Mouse (Mus musculus) embryonic facial prominence, embryonic 15.5 days (tissue): ENCODE measurements around the gene Olfr159. TPM values are rescaled to one million over a fixed set of nuclear protein-coding genes. Genes with fewer than 3 reads are reported as not detected.

Experiments used
- ATAC-seq: fragments of 200-750 bp; cut with Nextera tagmentation; 2 replicates; pipeline ENCODE4 v1.8.0; 2017; ENCODE audit warnings: low read depth, moderate TSS enrichment; ENCODE audit not compliant: insufficient number of reproducible peaks, low FRiP score, low TSS enrichment
- H3K27ac ChIP-seq: fragments of 300-500 bp; sonication (generic); replicated peaks from 2 replicates; pipeline ENCODE4 v1.5.1; 2015; ENCODE audit warnings: mild to moderate bottlenecking, inconsistent platforms
- H3K27me3 ChIP-seq: fragments of 300-500 bp; sonication (generic); 2 replicates; pipeline ENCODE4 v1.6.1; 2015; ENCODE audit warnings: inconsistent platforms
- H3K36me3 ChIP-seq: fragments of 300-500 bp; sonication (generic); 2 replicates; pipeline ENCODE4 v1.6.1; 2015; ENCODE audit warnings: mild to moderate bottlenecking, inconsistent platforms
- H3K4me1 ChIP-seq: fragments of 300-500 bp; sonication (generic); 2 replicates; pipeline ENCODE4 v1.6.1; 2015; ENCODE audit warnings: inconsistent platforms
- H3K4me2 ChIP-seq: fragments of 300-500 bp; sonication (generic); replicated peaks from 2 replicates; pipeline ENCODE4 v1.6.1; 2015; ENCODE audit warnings: mild to moderate bottlenecking, inconsistent platforms
- H3K4me3 ChIP-seq: fragments of 300-500 bp; sonication (generic); replicated peaks from 2 replicates; pipeline ENCODE4 v1.5.1; 2015; ENCODE audit warnings: mild to moderate bottlenecking, inconsistent platforms
- H3K9ac ChIP-seq: fragments of 300-500 bp; sonication (generic); 2 replicates; pipeline ENCODE4 v1.6.1; 2015; ENCODE audit warnings: inconsistent platforms
- H3K9me3 ChIP-seq: fragments of 300-500 bp; sonication (generic); replicated peaks from 2 replicates; pipeline ENCODE4 v1.6.1; 2016; ENCODE audit warnings: inconsistent platforms
- WGBS: fragments of 180-500 bp; shearing (Covaris S2); methylation state at CpG from one replicate; pipeline ENCODE4 v1.1.7; 2015; 5-methylcytosine and 5-hydroxymethylcytosine counted together
- polyA plus RNA-seq: library from polyadenylated mRNA; unstranded; fragments of >200 nt; fragmentation: Nextera tagmentation; extraction: Ambion mirVana; gene quantifications from 2 replicates; pipeline ENCODE4 v1.2.1, GENCODE M21; 2015

The Olfr159 gene
- polyA plus RNA-seq, 1 experiment from 2014 or later: not detected

DNA sequence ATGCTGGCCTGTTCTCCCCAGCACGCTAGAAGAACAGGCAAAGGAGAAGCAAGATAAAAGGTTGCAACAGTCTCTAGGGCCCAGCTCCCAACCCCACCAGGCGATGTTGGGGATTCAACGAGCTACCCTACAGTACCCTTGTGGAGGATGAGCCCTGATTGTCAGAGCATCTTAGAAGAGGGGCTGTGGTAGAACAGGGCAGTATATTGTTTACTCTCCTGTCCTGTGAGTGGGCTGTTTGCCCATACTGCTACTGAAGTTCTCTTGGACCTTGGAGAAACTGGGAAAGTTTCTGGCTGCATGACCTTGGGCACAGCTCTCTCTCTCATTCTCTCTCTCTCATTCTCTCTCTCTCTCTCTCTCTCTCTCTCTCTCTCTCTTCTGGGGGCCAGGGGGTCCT, 41.7 kb downstream of the Olfr159 start:
- Histone ChIP-seq H3K4me1 (peaks cover 37% of the 10 kb centered on the region), H3K36me3 (no peaks in the 10 kb centered on the region), H3K9ac (no peak overlapping the region), H3K27ac (peak overlapping the region; percentile 22; the same call in 1 of the 2 replicates), H3K4me2 (no peak overlapping the region), H3K27me3 (no peaks in the 10 kb centered on the region), H3K9me3 (no peaks in the 10 kb centered on the region), H3K4me3 (no peak overlapping the region)
- ATAC-seq: no peak
- WGBS: 59% methylated on average over 3 of the region's 3 CpGs

DNA sequence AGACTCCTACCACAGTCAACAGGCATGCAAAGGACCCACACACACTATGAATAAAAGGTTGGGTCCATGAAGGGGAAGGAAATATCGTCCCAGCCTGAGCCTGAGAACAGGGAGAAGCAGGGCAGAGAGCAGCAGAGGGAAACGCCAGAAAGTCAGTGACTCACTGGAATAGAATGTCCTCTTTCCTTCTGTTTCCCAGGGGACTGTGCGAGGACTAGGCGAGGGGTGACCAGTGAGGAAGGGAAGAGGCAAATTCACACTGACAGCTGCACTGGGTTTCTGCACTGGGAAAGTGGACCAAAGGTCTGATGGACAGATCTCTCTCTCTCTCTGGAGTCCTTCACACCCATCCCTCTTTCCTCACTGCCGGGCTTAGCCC, 42.2 kb downstream of the Olfr159 start:
- Histone ChIP-seq H3K4me3 (no peak overlapping the region), H3K4me1 (peaks cover 37% of the 10 kb centered on the region)
- 31% methylated on average over 4 of the region's 5 CpGs for WGBS

DNA sequence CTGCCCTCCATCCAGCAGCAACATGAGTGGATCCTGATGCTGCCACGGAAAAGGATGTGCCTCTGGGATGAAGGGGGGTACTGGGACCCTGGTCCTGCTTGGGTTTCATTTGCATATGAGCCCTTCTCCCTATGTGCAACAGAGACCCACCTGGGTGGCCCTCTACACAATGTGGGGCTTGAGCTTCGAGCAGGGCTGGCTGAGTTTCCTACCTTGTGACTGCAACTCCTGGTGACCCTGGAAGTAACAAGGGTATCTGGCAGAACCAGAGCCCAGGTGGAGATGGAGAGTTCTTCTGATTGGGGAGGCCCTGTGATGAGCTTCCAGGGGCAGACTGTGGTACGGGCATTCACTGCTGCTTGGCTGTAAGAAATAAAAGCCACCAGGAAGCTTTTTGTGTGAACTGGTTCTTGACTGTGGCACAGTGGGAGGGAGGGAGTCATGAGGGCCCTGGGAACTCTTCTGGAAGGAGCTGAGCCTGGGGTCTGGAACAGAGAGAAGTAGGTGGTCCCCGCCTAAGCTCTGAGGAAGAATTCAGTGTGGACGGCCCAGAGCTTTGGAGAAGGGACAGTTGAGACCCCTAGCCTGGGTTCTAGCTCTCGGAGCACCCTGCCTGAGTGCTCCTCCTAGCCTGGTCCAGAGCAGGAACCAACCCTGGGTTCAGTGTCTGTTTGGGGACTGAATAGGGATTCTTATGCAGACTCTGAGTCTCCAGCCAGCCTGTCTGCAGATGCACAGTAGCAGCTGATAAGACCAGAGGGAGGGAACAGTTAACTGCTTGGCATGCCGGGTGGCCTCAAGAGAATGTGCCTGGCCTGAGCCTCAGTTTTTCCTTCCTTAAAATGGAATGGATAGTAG, 42.9 kb downstream of the Olfr159 start:
- Histone ChIP-seq H3K9ac (no peak overlapping the region), H3K27ac (peak overlapping the region; percentile 23; the same call in 1 of the 2 replicates), H3K9me3 (no peaks in the 10 kb centered on the region), H3K4me1 (peaks cover 37% of the 10 kb centered on the region), H3K27me3 (no peaks in the 10 kb centered on the region), H3K4me3 (no peak overlapping the region), H3K4me2 (no peak overlapping the region), H3K36me3 (no peaks in the 10 kb centered on the region)
- ATAC-seq: no peak
- 75% methylated on average over 7 of the region's 7 CpGs for WGBS

More for the DNA sequence above, 42.2 kb downstream of the Olfr159 start:
- Histone ChIP-seq H3K9me3 (no peaks in the 10 kb centered on the region), H3K27ac (peak overlapping the region; percentile 23; the same call in 1 of the 2 replicates), H3K9ac (no peak overlapping the region), H3K4me2 (no peak overlapping the region), H3K36me3 (no peaks in the 10 kb centered on the region), H3K27me3 (no peaks in the 10 kb centered on the region)
- ATAC-seq: 0 out of 2 replicates have a peak, but pooled peaks have one; percentile 3

DNA sequence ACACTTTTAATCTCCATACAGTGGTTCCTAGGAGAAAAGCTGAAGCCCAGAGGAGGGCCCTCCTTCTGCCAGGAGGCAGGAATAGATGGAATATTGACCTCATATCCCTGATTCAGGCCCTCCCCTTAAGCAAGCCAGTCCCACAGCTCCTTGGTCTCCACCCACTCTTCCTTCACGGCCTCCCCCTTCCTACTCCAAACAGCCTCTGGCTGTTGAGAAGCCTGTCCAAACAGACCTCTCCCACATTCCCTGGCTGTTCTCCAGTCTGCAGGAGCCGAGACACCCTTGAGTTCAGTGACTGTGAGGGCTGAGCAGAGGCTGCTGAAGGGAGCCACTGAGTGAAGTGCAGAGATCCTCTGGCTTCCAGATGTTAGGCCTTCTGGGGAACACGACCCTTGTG, 43.8 kb downstream of the Olfr159 start, which contains the start of gene Hrct1:
TSS of gene Hrct1 (plus strand) at position 194 of the 400 bp plus-strand sequence.
- Histone ChIP-seq H3K4me3 (no peak within 1 kb of the TSS), H3K36me3 (no peaks in the 10 kb centered on the region), H3K9ac (no peak within 1 kb of the TSS), H3K9me3 (no peaks in the 10 kb centered on the region), H3K4me2 (no peak within 1 kb of the TSS), H3K27ac (peak within 1 kb of the TSS; percentile 51; the same call in 1 of the 2 replicates), H3K27me3 (no peaks in the 10 kb centered on the region), H3K4me1 (peaks cover 37% of the 10 kb centered on the region)
- WGBS: 11% methylated on average over 3 of the region's 3 CpGs
- ATAC-seq: peak; percentile 81; the same call in 1 of the 2 replicates

DNA sequence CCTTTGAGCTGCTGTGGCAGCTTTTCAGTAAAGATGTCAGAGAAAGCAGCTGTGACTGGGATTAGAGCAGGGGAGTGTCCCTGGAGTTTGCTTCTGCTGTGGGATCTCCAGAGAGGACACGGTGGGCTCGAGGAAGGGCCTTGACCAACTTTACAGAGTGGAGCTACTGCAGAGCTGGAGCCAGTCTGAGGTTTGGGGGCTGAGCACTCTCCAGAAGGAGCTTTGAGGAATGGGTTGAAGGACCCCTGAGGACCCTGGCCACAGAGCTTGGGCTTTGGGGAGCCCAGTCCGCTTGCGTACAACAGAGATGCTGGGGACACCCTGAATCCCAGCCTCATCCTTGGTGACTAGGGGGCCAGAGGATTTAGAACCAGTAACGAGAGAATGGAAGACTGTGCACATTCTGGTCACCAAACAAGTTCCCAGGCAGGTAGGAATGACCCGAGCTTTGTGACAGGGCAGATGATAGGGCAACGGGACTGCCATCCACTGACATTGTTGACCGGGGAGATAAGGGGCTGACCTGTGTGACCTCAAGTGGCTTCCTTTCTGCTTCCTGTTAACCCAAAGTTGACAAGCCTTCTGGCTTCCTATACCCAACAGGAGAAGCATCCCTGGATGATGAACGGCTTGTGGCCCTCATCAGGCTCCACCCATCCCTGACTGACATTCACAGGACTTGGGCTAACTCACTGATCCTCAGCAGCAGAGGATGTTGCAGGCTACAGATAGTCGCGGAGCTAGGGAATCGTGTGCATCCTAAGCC, 44.4 kb downstream of the Olfr159 start:
- H3K4me2 ChIP-seq: no peak overlapping the region
- peaks cover 37% of the 10 kb centered on the region for H3K4me1 ChIP-seq
- H3K9ac ChIP-seq: no peak overlapping the region

DNA sequence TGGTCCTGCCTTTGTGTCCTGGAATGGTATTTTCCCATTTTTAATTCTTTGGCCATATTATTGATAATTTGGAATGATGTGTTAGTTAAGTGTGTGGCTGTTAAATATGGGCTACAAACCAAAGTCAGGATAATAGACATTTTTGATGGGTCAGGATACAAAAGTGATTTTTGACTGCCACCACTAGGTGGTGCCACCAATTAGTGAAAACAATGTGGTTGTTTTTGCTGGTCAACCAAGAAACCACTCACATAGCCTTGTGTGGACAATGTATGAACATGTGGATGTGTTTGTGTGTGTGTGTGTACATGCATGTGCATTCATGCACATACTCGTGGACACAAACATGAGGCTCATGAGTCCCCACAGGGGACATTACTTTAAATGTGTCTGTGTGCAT, 46.0 kb downstream of the Olfr159 start:
- Histone ChIP-seq H3K36me3 (no peaks in the 10 kb centered on the region), H3K9ac (no peak overlapping the region), H3K27me3 (no peaks in the 10 kb centered on the region), H3K4me2 (no peak overlapping the region), H3K9me3 (no peaks in the 10 kb centered on the region), H3K27ac (no peak overlapping the region), H3K4me3 (no peak overlapping the region), H3K4me1 (peaks cover 45% of the 10 kb centered on the region)
- ATAC-seq: no peak
- 47% methylated on average over 1 of the region's 1 CpGs for WGBS

More for the DNA sequence above, 44.4 kb downstream of the Olfr159 start:
- 0 out of 2 replicates have a peak overlapping the region, but pooled peaks have one; percentile 51 for H3K27ac ChIP-seq
- no peaks in the 10 kb centered on the region for H3K9me3 ChIP-seq
- no peaks in the 10 kb centered on the region for H3K27me3 ChIP-seq
- H3K4me3 ChIP-seq: no peak overlapping the region
- H3K36me3 ChIP-seq: no peaks in the 10 kb centered on the region
- ATAC-seq: 0 out of 2 replicates have a peak, but pooled peaks have one; percentile 15
- WGBS: 60% methylated on average over 12 of the region's 12 CpGs

GRCm38 (mm10) chr4:43722191-43722590, 48.6 kb downstream of the Olfr159 start:
- H3K4me2 ChIP-seq: no peak overlapping the region
- ATAC-seq: no peak
- H3K4me3 ChIP-seq: no peak overlapping the region
- no peak overlapping the region for H3K27ac ChIP-seq
- WGBS: 87% methylated on average over 4 of the region's 4 CpGs
- H3K9me3 ChIP-seq: no peaks in the 10 kb centered on the region
- H3K4me1 ChIP-seq: peaks cover 24% of the 10 kb centered on the region
- H3K27me3 ChIP-seq: no peaks in the 10 kb centered on the region
- no peaks in the 10 kb centered on the region for H3K36me3 ChIP-seq
- H3K9ac ChIP-seq: no peak overlapping the region

- Histone ChIP-seq H3K4me1 (peaks cover 12% of the 10 kb centered on the region; the same call in 1 of the 2 replicates), H3K9ac (no peak overlapping the region), H3K9me3 (no peaks in the 10 kb centered on the region), H3K4me3 (no peak overlapping the region), H3K4me2 (no peak overlapping the region), H3K27ac (peak overlapping the region; percentile 68), H3K36me3 (no peaks in the 10 kb centered on the region), H3K27me3 (no peaks in the 10 kb centered on the region)
- WGBS: 36% methylated on average over 13 of the region's 16 CpGs
- ATAC-seq: no peak
Measured at GRCm38 (mm10) chr4:43720491-43721228, 50.1 kb downstream of the Olfr159 start.

Other genes starting within 250 kb of the Olfr159 start
- gene Tpm2, start 247.2 kb downstream of the Olfr159 start, polyA plus RNA-seq: 456 and 604 TPM in 2 replicates
- gene Creb3, start 208.7 kb downstream of the Olfr159 start, polyA plus RNA-seq: 77.5 and 88.2 TPM in 2 replicates
- gene Tln1, start 208.3 kb downstream of the Olfr159 start, polyA plus RNA-seq: 55.8 and 60.9 TPM in 2 replicates
- gene Rgp1, start 192.3 kb downstream of the Olfr159 start, polyA plus RNA-seq: 28.6 and 32.5 TPM in 2 replicates
- 21.3 and 22.3 TPM in 2 replicates for gene Gba2, start 192.1 kb downstream of the Olfr159 start, polyA plus RNA-seq
- 1.5 and 1.6 TPM in 2 replicates for gene Msmp, start 186.5 kb downstream of the Olfr159 start, polyA plus RNA-seq
- gene Npr2, start 139.1 kb downstream of the Olfr159 start, polyA plus RNA-seq: 19.7 and 20.9 TPM in 2 replicates
- 7.5 and 10.6 TPM in 2 replicates for gene Spag8, start 117.4 kb downstream of the Olfr159 start, polyA plus RNA-seq
- 88.1 and 91.2 TPM in 2 replicates for gene Hint2, start 114.5 kb downstream of the Olfr159 start, polyA plus RNA-seq
- gene Tmem8b, start 102.0 kb downstream of the Olfr159 start, polyA plus RNA-seq: 5.3 and 6.1 TPM in 2 replicates
- gene Fam221b, start 101.9 kb downstream of the Olfr159 start, polyA plus RNA-seq: 2.9 and 4.3 TPM in 2 replicates
- gene Olfr70, start 70.2 kb downstream of the Olfr159 start, polyA plus RNA-seq: not detected in 2 replicates
- not detected in 2 replicates for gene Olfr71, start 60.8 kb downstream of the Olfr159 start, polyA plus RNA-seq
- gene Hrct1, start 43.8 kb downstream of the Olfr159 start, polyA plus RNA-seq: 0.99 and 1.2 TPM in 2 replicates
- 0.09 and 0.31 TPM in 2 replicates for gene Spaar, start 41.0 kb downstream of the Olfr159 start, polyA plus RNA-seq
- 0.13 TPM in 1 of 2 replicates, not detected in the other for gene Olfr156, start 52.9 kb upstream of the Olfr159 start, polyA plus RNA-seq
- gene Olfr157, start 69.2 kb upstream of the Olfr159 start, polyA plus RNA-seq: 0.04 TPM in 2 replicates
- gene Olfr155, start 80.6 kb upstream of the Olfr159 start, polyA plus RNA-seq: 0.16 TPM in 1 of 2 replicates, not detected in the other
- 33.3 and 33.7 TPM in 2 replicates for gene Reck, start 104.5 kb upstream of the Olfr159 start, polyA plus RNA-seq
- 84.4 and 102 TPM in 2 replicates for gene Glipr2, start 186.4 kb upstream of the Olfr159 start, polyA plus RNA-seq
- not detected in 2 replicates for gene Ccin, start 212.5 kb upstream of the Olfr159 start, polyA plus RNA-seq
- gene Clta, start 233.4 kb upstream of the Olfr159 start, polyA plus RNA-seq: 247 and 259 TPM in 2 replicates